In genomic region chr5:118374968-118375367, GRCm38 (mm10) we compare ENCODE assay signal across 15 mouse cellular contexts.
DNase-seq lines count a peak whose midpoint lies in the region; ATAC-seq and TF ChIP-seq lines count a peak whose summit lies in the region.
"Had no signal": no experiment of that assay in that cellular context is flagged by ENCODE, and none has a peak within 500 bp of the region (broad histone marks: within the 10 kb centered on the region; RNA-seq: fewer than 3 reads in every experiment).

No protein-coding gene starts in this region.

- ATAC-seq in heart, embryonic 12.5 days (ENCODE audit: insufficient number of reproducible peaks, low FRiP score), result 0 out of 2 replicates have a peak, but pooled peaks have one; percentile 4
- ATAC-seq in heart, embryonic 11.5 days (replicated peaks; ENCODE audit: insufficient number of reproducible peaks, low FRiP score, low TSS enrichment), result no peak
- ATAC-seq in lung, embryonic 16.5 days (ENCODE audit: low read depth), result peak; percentile 64

- no peak overlapping the region for H3K9ac ChIP-seq in heart, embryonic 12.5 days
- H3K9ac ChIP-seq in heart, embryonic 11.5 days (ENCODE audit: low read depth, low read length), result no peak overlapping the region
- H3K9ac ChIP-seq in ES-Bruce4 (ENCODE audit: low read depth, poor library complexity, severe bottlenecking), result no peak overlapping the region
- H3K9ac ChIP-seq in lung, embryonic 16.5 days (ENCODE audit: low read length), result no peak overlapping the region; the same call in 1 of the 2 replicates
- H3K9ac ChIP-seq: hindbrain, embryonic 15.5 days; limb, embryonic 13.5 days; midbrain, embryonic 12.5 days had no signal

- no peaks in the 10 kb centered on the region for H3K36me3 ChIP-seq in heart, embryonic 12.5 days
- H3K36me3 ChIP-seq in heart, embryonic 11.5 days (ENCODE audit: control insufficient read depth, insufficient read depth, low read length), result no peaks in the 10 kb centered on the region
- no peaks in the 10 kb centered on the region for H3K36me3 ChIP-seq in ES-Bruce4 (ENCODE audit: control insufficient read depth, insufficient read depth, low read length, poor library complexity, severe bottlenecking)
- H3K36me3 ChIP-seq in lung, embryonic 16.5 days (ENCODE audit: control insufficient read depth, insufficient read depth, low read length), result no peaks in the 10 kb centered on the region
- H3K36me3 ChIP-seq: hindbrain, embryonic 15.5 days; limb, embryonic 13.5 days; midbrain, embryonic 12.5 days had no signal

- DNase-seq in kidney, postnatal 14 days, result peak; percentile 47
- no peak for DNase-seq in adrenal gland, adult 8-10 months
- DNase-seq in adrenal gland, postnatal 4 days (ENCODE audit: low spot score in 2 of 2), result no peak
- DNase-seq in thymus, postnatal 10 days (ENCODE audit: low spot score in 2 of 2), result no peak
- DNase-seq: cerebellum, postnatal 36 days; heart, adult 18-20 months; layer of hippocampus, adult 9-11 months; thymus, adult 2 months had no signal

- 0 out of 2 replicates have a peak, but pooled peaks cover 11% of the 10 kb centered on the region for H3K27me3 ChIP-seq in heart, embryonic 12.5 days (replicated peaks)
- 0 out of 2 replicates have a peak, but pooled peaks cover 6% of the 10 kb centered on the region for H3K27me3 ChIP-seq in heart, embryonic 11.5 days (ENCODE audit: control insufficient read depth, insufficient read depth, low read length)
- no peaks in the 10 kb centered on the region for H3K27me3 ChIP-seq in ES-Bruce4 (ENCODE audit: control insufficient read depth, insufficient read depth, low read length, poor library complexity, severe bottlenecking)
- H3K27me3 ChIP-seq in lung, embryonic 16.5 days (ENCODE audit: control insufficient read depth, insufficient read depth, low read depth, low read length), result no peaks in the 10 kb centered on the region; the same call in 1 of the 2 replicates
- H3K27me3 ChIP-seq: hindbrain, embryonic 15.5 days had no signal

- H3K4me1 ChIP-seq in heart, embryonic 12.5 days (replicated peaks), result peaks cover 36% of the 10 kb centered on the region
- H3K4me1 ChIP-seq in heart, embryonic 11.5 days (ENCODE audit: control insufficient read depth, insufficient read depth, low read length), result peaks cover 14% of the 10 kb centered on the region
- peaks cover 2% of the 10 kb centered on the region for H3K4me1 ChIP-seq in ES-Bruce4 (ENCODE audit: control insufficient read depth, insufficient read depth, low read length)
- H3K4me1 ChIP-seq in lung, embryonic 16.5 days (replicated peaks; ENCODE audit: control insufficient read depth, insufficient read depth, low read length), result peaks cover 44% of the 10 kb centered on the region

- no peak overlapping the region for H3K4me2 ChIP-seq in heart, embryonic 12.5 days
- no peak overlapping the region for H3K4me2 ChIP-seq in heart, embryonic 11.5 days
- no peak overlapping the region for H3K4me2 ChIP-seq in lung, embryonic 16.5 days (ENCODE audit: low read depth, low read length)
- H3K4me2 ChIP-seq: hindbrain, embryonic 15.5 days; limb, embryonic 13.5 days; midbrain, embryonic 12.5 days had no signal

- TF ChIP-seq POLR2A in ES-Bruce4 (IDR thresholded peaks at IDR 0.05; ENCODE audit: insufficient read depth, low read length), result no peak

- 58% methylated on average over 2 of the region's 2 CpGs for WGBS in heart, embryonic 12.5 days
- 47% methylated on average over 2 of the region's 2 CpGs for WGBS in heart, embryonic 11.5 days (ENCODE audit: insufficient replicate concordance)
- WGBS in lung, embryonic 16.5 days, result 20% methylated on average over 2 of the region's 2 CpGs

- H3K9me3 ChIP-seq in heart, embryonic 12.5 days (replicated peaks), result no peaks in the 10 kb centered on the region
- H3K9me3 ChIP-seq in heart, embryonic 11.5 days (replicated peaks; ENCODE audit: control insufficient read depth, low read length), result no peaks in the 10 kb centered on the region
- H3K9me3 ChIP-seq in ES-Bruce4 (replicated peaks; ENCODE audit: control insufficient read depth, insufficient read depth, low read length, poor library complexity, severe bottlenecking), result no peaks in the 10 kb centered on the region
- H3K9me3 ChIP-seq in lung, embryonic 16.5 days (ENCODE audit: control insufficient read depth, low read length), result no peaks in the 10 kb centered on the region
- H3K9me3 ChIP-seq: hindbrain, embryonic 15.5 days; limb, embryonic 13.5 days; midbrain, embryonic 12.5 days had no signal

- no peak overlapping the region for H3K27ac ChIP-seq in heart, embryonic 12.5 days (ENCODE audit: poor library complexity, severe bottlenecking)
- no peak overlapping the region for H3K27ac ChIP-seq in heart, embryonic 11.5 days (ENCODE audit: low read depth, low read length)
- H3K27ac ChIP-seq in ES-Bruce4 (ENCODE audit: insufficient read depth, low read length), result no peak overlapping the region
- H3K27ac ChIP-seq in lung, embryonic 16.5 days (ENCODE audit: low read length), result peak overlapping the region; percentile 71
- H3K27ac ChIP-seq: hindbrain, embryonic 15.5 days; limb, embryonic 13.5 days; midbrain, embryonic 12.5 days had no signal

- H3K4me3 ChIP-seq in heart, embryonic 12.5 days, result no peak overlapping the region
- no peak overlapping the region for H3K4me3 ChIP-seq in heart, embryonic 11.5 days (ENCODE audit: low read depth, low read length)
- H3K4me3 ChIP-seq in ES-Bruce4 (ENCODE audit: low read depth, low read length), result no peak overlapping the region
- no peak overlapping the region for H3K4me3 ChIP-seq in lung, embryonic 16.5 days (ENCODE audit: low read length)
- H3K4me3 ChIP-seq: hindbrain, embryonic 15.5 days; limb, embryonic 13.5 days; midbrain, embryonic 12.5 days had no signal

- peak; percentile 54; the same call in 1 of the 2 replicates for TF ChIP-seq EP300 in ES-Bruce4 (IDR thresholded peaks at IDR 0.05; ENCODE audit: insufficient read depth, low read depth, low read length)

- TF ChIP-seq CTCF in ES-Bruce4 (IDR thresholded peaks at IDR 0.05; ENCODE audit: low read depth, low read length), result no peak
